Mouse (Mus musculus): Measurements from ENCODE around the gene Mkrn2os. TPM values are rescaled to one million over a fixed set of nuclear protein-coding genes. Genes with fewer than 3 reads are reported as not detected.
"Not testable (repeated sequence)": the region's sequence is repeated elsewhere in the genome, so short reads cannot be mapped to it uniquely, and the experiment has no call there.

The Mkrn2os gene
- 0.35 and 0.77 TPM in 2 replicates for polyA plus RNA-seq (2015; fragmentation: Nextera tagmentation; extraction: Ambion mirVana)

- Histone ChIP-seq H3K9ac (no peak within 1 kb of the TSS), H3K27ac (replicated peaks) (no peak within 1 kb of the TSS), H3K36me3 (no peaks in the 10 kb centered on the region), H3K4me1 (replicated peaks) (no peaks in the 10 kb centered on the region), H3K27me3 (no peaks in the 10 kb centered on the region), H3K4me2 (no peak within 1 kb of the TSS), H3K9me3 (no peaks in the 10 kb centered on the region), H3K4me3 (no peak within 1 kb of the TSS)
- ATAC-seq (ENCODE audit: low read depth), result no peak
- WGBS, result 70% methylated on average over 5 of the region's 5 CpGs
Observed at GRCm38 (mm10) chr6:115592458-115592857, at the start of gene Mkrn2os. Mkrn2os (minus strand) TSS chr6:115592576.

GRCm38 (mm10) chr6:115638188-115638587 lies 45.8 kb upstream of the Mkrn2os start:
- H3K9ac ChIP-seq; ATAC-seq (ENCODE audit: low read depth); H3K4me2 ChIP-seq; H3K4me1 ChIP-seq (replicated peaks); H3K27ac ChIP-seq (replicated peaks); H3K4me3 ChIP-seq; H3K9me3 ChIP-seq; H3K27me3 ChIP-seq: not testable (repeated sequence)
- peaks cover 61% of the 10 kb centered on the region for H3K36me3 ChIP-seq
- WGBS, result 96% methylated on average over 7 of the region's 7 CpGs

- Histone ChIP-seq H3K36me3 (peaks cover 84% of the 10 kb centered on the region), H3K27ac (replicated peaks) (no peak overlapping the region), H3K9ac (no peak overlapping the region), H3K4me1 (replicated peaks) (no peaks in the 10 kb centered on the region), H3K4me3 (no peak overlapping the region), H3K9me3 (no peaks in the 10 kb centered on the region), H3K27me3 (no peaks in the 10 kb centered on the region), H3K4me2 (no peak overlapping the region)
- ATAC-seq (ENCODE audit: low read depth), result no peak
- WGBS, result 92% methylated on average over 2 of the region's 2 CpGs
Observed at GRCm38 (mm10) chr6:115634015-115634414, 41.6 kb upstream of the Mkrn2os start.

- WGBS, result 93% methylated on average over 3 of the region's 3 CpGs
- no peaks in the 10 kb centered on the region for H3K4me1 ChIP-seq (replicated peaks)
Observed at GRCm38 (mm10) chr6:115631056-115631795, 38.9 kb upstream of the Mkrn2os start.

GRCm38 (mm10) chr6:115626121-115626520 lies 33.7 kb upstream of the Mkrn2os start:
- no peaks in the 10 kb centered on the region for H3K9me3 ChIP-seq
- ATAC-seq (ENCODE audit: low read depth), result no peak
- H3K27me3 ChIP-seq, result no peaks in the 10 kb centered on the region
- no peak overlapping the region for H3K4me3 ChIP-seq
- no peak overlapping the region for H3K9ac ChIP-seq
- no peaks in the 10 kb centered on the region for H3K4me1 ChIP-seq (replicated peaks)
- no peak overlapping the region for H3K4me2 ChIP-seq
- H3K27ac ChIP-seq (replicated peaks), result no peak overlapping the region
- WGBS, result 94% methylated on average over 5 of the region's 5 CpGs
- H3K36me3 ChIP-seq, result peaks cover 93% of the 10 kb centered on the region

More at GRCm38 (mm10) chr6:115631056-115631795, 38.9 kb upstream of the Mkrn2os start:
- no peaks in the 10 kb centered on the region for H3K9me3 ChIP-seq
- no peak overlapping the region for H3K4me3 ChIP-seq
- no peak overlapping the region for H3K4me2 ChIP-seq
- H3K36me3 ChIP-seq, result peaks cover 87% of the 10 kb centered on the region
- ATAC-seq (ENCODE audit: low read depth), result no peak
- no peak overlapping the region for H3K27ac ChIP-seq (replicated peaks)
- no peaks in the 10 kb centered on the region for H3K27me3 ChIP-seq
- no peak overlapping the region for H3K9ac ChIP-seq

- ATAC-seq (ENCODE audit: low read depth), result no peak
- Histone ChIP-seq H3K4me3 (no peak overlapping the region), H3K4me1 (replicated peaks) (no peaks in the 10 kb centered on the region), H3K9ac (no peak overlapping the region), H3K4me2 (no peak overlapping the region), H3K27me3 (no peaks in the 10 kb centered on the region), H3K9me3 (no peaks in the 10 kb centered on the region), H3K36me3 (peaks cover 100% of the 10 kb centered on the region), H3K27ac (replicated peaks) (no peak overlapping the region)
- 46% methylated on average over 1 of the region's 1 CpGs for WGBS
Observed at GRCm38 (mm10) chr6:115620942-115621341, 28.6 kb upstream of the Mkrn2os start.

GRCm38 (mm10) chr6:115619818-115620217 lies 27.4 kb upstream of the Mkrn2os start:
- Histone ChIP-seq H3K4me3 (no peak overlapping the region), H3K9me3 (no peaks in the 10 kb centered on the region), H3K27ac (replicated peaks) (no peak overlapping the region), H3K36me3 (peaks cover 100% of the 10 kb centered on the region), H3K9ac (no peak overlapping the region), H3K4me2 (no peak overlapping the region), H3K27me3 (no peaks in the 10 kb centered on the region), H3K4me1 (replicated peaks) (no peaks in the 10 kb centered on the region)
- 90% methylated on average over 10 of the region's 10 CpGs for WGBS
- ATAC-seq (ENCODE audit: low read depth), result no peak

- ATAC-seq (ENCODE audit: low read depth), result no peak
- no peak overlapping the region for H3K27ac ChIP-seq (replicated peaks)
- H3K4me1 ChIP-seq (replicated peaks), result no peaks in the 10 kb centered on the region
- no peak overlapping the region for H3K9ac ChIP-seq
- H3K4me2 ChIP-seq, result no peak overlapping the region
- H3K27me3 ChIP-seq, result no peaks in the 10 kb centered on the region
- peaks cover 97% of the 10 kb centered on the region for H3K36me3 ChIP-seq
- no peak overlapping the region for H3K4me3 ChIP-seq
- WGBS, result 89% methylated on average over 3 of the region's 3 CpGs
- H3K9me3 ChIP-seq, result no peaks in the 10 kb centered on the region
Observed at GRCm38 (mm10) chr6:115615983-115616382, 23.6 kb upstream of the Mkrn2os start.

- H3K4me2 ChIP-seq, result no peak overlapping the region
- no peak for ATAC-seq (ENCODE audit: low read depth)
- peaks cover 91% of the 10 kb centered on the region for H3K36me3 ChIP-seq
- H3K27me3 ChIP-seq, result no peaks in the 10 kb centered on the region
- H3K4me1 ChIP-seq (replicated peaks), result no peaks in the 10 kb centered on the region
- no peak overlapping the region for H3K9ac ChIP-seq
- H3K9me3 ChIP-seq, result no peaks in the 10 kb centered on the region
- no peak overlapping the region for H3K27ac ChIP-seq (replicated peaks)
- H3K4me3 ChIP-seq, result no peak overlapping the region
Observed at GRCm38 (mm10) chr6:115613793-115614192, 21.4 kb upstream of the Mkrn2os start.

- no peaks in the 10 kb centered on the region for H3K9me3 ChIP-seq
- WGBS, result 96% methylated on average over 5 of the region's 5 CpGs
- ATAC-seq (ENCODE audit: low read depth), result no peak
- no peak overlapping the region for H3K4me2 ChIP-seq
- H3K4me3 ChIP-seq, result no peak overlapping the region
- H3K36me3 ChIP-seq, result peaks cover 61% of the 10 kb centered on the region
- no peaks in the 10 kb centered on the region for H3K27me3 ChIP-seq
- H3K27ac ChIP-seq (replicated peaks), result no peak overlapping the region
- no peak overlapping the region for H3K9ac ChIP-seq
- peaks cover 8% of the 10 kb centered on the region for H3K4me1 ChIP-seq (replicated peaks)
Observed at GRCm38 (mm10) chr6:115610301-115610700, 17.9 kb upstream of the Mkrn2os start.

- no peak for ATAC-seq (ENCODE audit: low read depth)
- WGBS, result 83% methylated on average over 3 of the region's 3 CpGs
Observed at GRCm38 (mm10) chr6:115609121-115609520, 16.7 kb upstream of the Mkrn2os start.

GRCm38 (mm10) chr6:115607429-115607828 lies 15.1 kb upstream of the Mkrn2os start:
- 62% methylated on average over 4 of the region's 4 CpGs for WGBS

More at GRCm38 (mm10) chr6:115609121-115609520, 16.7 kb upstream of the Mkrn2os start:
- peaks cover 50% of the 10 kb centered on the region for H3K36me3 ChIP-seq
- peaks cover 8% of the 10 kb centered on the region for H3K4me1 ChIP-seq (replicated peaks)
- no peak overlapping the region for H3K4me3 ChIP-seq
- H3K27me3 ChIP-seq, result no peaks in the 10 kb centered on the region
- H3K9me3 ChIP-seq, result no peaks in the 10 kb centered on the region
- H3K27ac ChIP-seq (replicated peaks), result no peak overlapping the region
- no peak overlapping the region for H3K4me2 ChIP-seq
- no peak overlapping the region for H3K9ac ChIP-seq

GRCm38 (mm10) chr6:115606461-115606860 lies 14.1 kb upstream of the Mkrn2os start:
- H3K4me1 ChIP-seq (replicated peaks), result peaks cover 21% of the 10 kb centered on the region
- ATAC-seq (ENCODE audit: low read depth), result no peak
- H3K4me2 ChIP-seq, result no peak overlapping the region
- H3K9me3 ChIP-seq, result no peaks in the 10 kb centered on the region
- peaks cover 24% of the 10 kb centered on the region for H3K36me3 ChIP-seq
- H3K27me3 ChIP-seq, result no peaks in the 10 kb centered on the region
- no peak overlapping the region for H3K27ac ChIP-seq (replicated peaks)
- no peak overlapping the region for H3K9ac ChIP-seq
- WGBS, result 84% methylated on average over 1 of the region's 1 CpGs
- H3K4me3 ChIP-seq, result no peak overlapping the region

More at GRCm38 (mm10) chr6:115607429-115607828, 15.1 kb upstream of the Mkrn2os start:
- no peak for ATAC-seq (ENCODE audit: low read depth)
- Histone ChIP-seq H3K4me2 (no peak overlapping the region), H3K9ac (no peak overlapping the region), H3K27me3 (no peaks in the 10 kb centered on the region), H3K27ac (replicated peaks) (peak overlapping the region; percentile 18; the same call in 1 of the 2 replicates), H3K4me1 (replicated peaks) (peaks cover 18% of the 10 kb centered on the region), H3K9me3 (no peaks in the 10 kb centered on the region), H3K36me3 (peaks cover 33% of the 10 kb centered on the region), H3K4me3 (no peak overlapping the region)

All from neural tube, embryonic 13.5 days (tissue).